9 mouse cellular contexts compared by ENCODE assay signal in the genomic region with DNA sequence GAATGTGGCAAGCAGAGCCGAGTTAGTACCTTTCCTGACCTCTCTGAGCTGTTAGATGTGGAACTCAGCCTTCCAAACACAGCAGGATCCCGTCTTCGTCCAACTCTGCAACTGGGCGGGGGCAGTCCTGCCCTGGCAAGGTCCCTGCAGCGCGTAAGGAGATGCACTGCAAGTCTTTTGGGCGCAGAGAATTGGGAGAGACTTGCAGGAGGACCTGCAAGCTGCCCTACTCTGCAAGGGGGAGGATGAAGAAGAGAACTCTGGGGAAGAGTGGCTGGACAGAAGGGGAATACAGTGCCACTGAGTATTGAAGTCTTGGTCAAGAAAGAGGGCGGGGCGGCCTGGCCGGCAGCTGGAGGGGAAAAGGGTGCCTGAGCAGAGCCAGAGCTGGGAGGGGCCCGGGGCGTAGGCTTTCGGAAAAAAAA. TPM values are rescaled to one million over a fixed set of nuclear protein-coding genes. Genes with fewer than 3 reads are reported as not detected.
A peak's percentile ranks its signal among the peaks of the same experiment; 100 is the strongest.
DNase-seq lines count a peak whose midpoint lies in the region; ATAC-seq lines count a peak whose summit lies in the region.
"Had no signal": no experiment of that assay in that cellular context is flagged by ENCODE, and none has a peak within 500 bp of the region (broad histone marks: within the 10 kb centered on the region; RNA-seq: fewer than 3 reads in every experiment).

No protein-coding gene starts in this region.

- no peaks in the 10 kb centered on the region for H3K27me3 ChIP-seq in intestine, embryonic 14.5 days (replicated peaks; ENCODE audit: control insufficient read depth, insufficient read depth, low read length)

- intact Hi-C loops in gastrocnemius, postnatal 14 days (cut with DNase I; ENCODE audit: low total_unique reads) = no loop called here

- H3K4me2 ChIP-seq in intestine, embryonic 14.5 days (ENCODE audit: low read length) = peak overlapping the region; percentile 63

- ATAC-seq in intestine, embryonic 14.5 days (replicated peaks; ENCODE audit: low FRiP score, low TSS enrichment, low read depth) = peak; percentile 48
- peak; percentile 18; the same call in 1 of the 2 replicates for ATAC-seq in neutrophil, adult 5-6 weeks (ENCODE audit: extremely low read depth, insufficient number of reproducible peaks, low FRiP score, poor library complexity, severe bottlenecking)

- H3K36me3 ChIP-seq in intestine, embryonic 14.5 days (ENCODE audit: control insufficient read depth, insufficient read depth, low read length) = no peaks in the 10 kb centered on the region
- H3K36me3 ChIP-seq: G1E had no signal

- no peak overlapping the region; the same call in 1 of the 2 replicates for H3K27ac ChIP-seq in intestine, embryonic 14.5 days (ENCODE audit: low read depth)

- no peaks in the 10 kb centered on the region for H3K9me3 ChIP-seq in intestine, embryonic 14.5 days (ENCODE audit: control insufficient read depth, low read length)
- H3K9me3 ChIP-seq: G1E had no signal

- H3K9ac ChIP-seq in intestine, embryonic 14.5 days (ENCODE audit: low read length) = peak overlapping the region; percentile 37; the same call in 1 of the 2 replicates

- H3K4me3 ChIP-seq in intestine, embryonic 14.5 days (ENCODE audit: low read depth, low read length) = peak overlapping the region; percentile 44

- H3K4me1 ChIP-seq in intestine, embryonic 14.5 days (replicated peaks; ENCODE audit: control insufficient read depth, insufficient read depth, low read length) = peaks cover 14% of the 10 kb centered on the region

- WGBS in intestine, embryonic 14.5 days = under 1% methylated on average over 13 of the region's 13 CpGs

- DNase-seq in kidney, adult 18-20 months = peak; percentile 82
- DNase-seq in kidney, adult 11 months = no peak
- DNase-seq in cerebellum, postnatal 10 days = peak; percentile 25 to 44
- peak; percentile 69 for DNase-seq in gastrocnemius, postnatal 14 days
- DNase-seq in intestine, embryonic 14.5 days (ENCODE audit: low spot score) = peak; percentile 77
- peak; percentile 66 for DNase-seq in lung, adult 18-20 months
- DNase-seq in thymus, adult 18-20 months = no peak

RNA-seq across cellular contexts. Expression of a gene that starts 0.7 kb away (rescaled TPM):
- total RNA-seq in gastrocnemius, postnatal 14 days (2021) = 1 to 10 TPM; 2.1 to 2.5 TPM
- 12.2 and 13.8 TPM in 2 replicates for polyA plus RNA-seq in intestine, embryonic 14.5 days (2014; fragmentation: Nextera tagmentation; extraction: Ambion mirVana)
- 81.7 and 90.0 TPM in 2 replicates for total RNA-seq in neutrophil, adult 5-6 weeks (2017)
- polyA plus RNA-seq: G1E had no signal

Comparison
In these comparisons a context has a peak if more than half of its experiments do, and no peak if none do; other contexts are left out.
1. DNase-seq: peak in kidney, adult 18-20 months (single experiment), cerebellum, postnatal 10 days (2 of 2), gastrocnemius, postnatal 14 days (single experiment), intestine, embryonic 14.5 days (single experiment) and lung, adult 18-20 months (2 of 2); none in kidney, adult 11 months (single experiment) and thymus, adult 18-20 months (0 of 2).
2. RNA of a gene that starts 0.7 kb away (total RNA-seq): 81.7 to 90.0 TPM in neutrophil, adult 5-6 weeks; 2.1 to 2.5 TPM in gastrocnemius, postnatal 14 days; every median in the first group is over 10 times any median in the second.